Mouse (Mus musculus) hindbrain, embryonic 13.5 days (tissue): Measurements from ENCODE around the gene Casz1. TPM values are rescaled to one million over a fixed set of nuclear protein-coding genes. Genes with fewer than 3 reads are reported as not detected.
A peak's percentile ranks its signal among the peaks of the same experiment; 100 is the strongest.

Source experiments
- ATAC-seq: fragments of 200-750 bp; cut with Nextera tagmentation; 2 replicates; pipeline ENCODE4 v1.8.0; 2017; ENCODE audit warnings: moderate TSS enrichment; ENCODE audit not compliant: low FRiP score
- H3K27ac ChIP-seq: fragments of 300-500 bp; sonication (generic); 2 replicates; pipeline ENCODE4 v1.5.1; 2015; ENCODE audit warnings: inconsistent platforms, mild to moderate bottlenecking, moderate library complexity
- H3K27me3 ChIP-seq: fragments of 300-500 bp; sonication (generic); 2 replicates; pipeline ENCODE4 v1.6.1; 2015; ENCODE audit warnings: mild to moderate bottlenecking, inconsistent platforms
- H3K36me3 ChIP-seq: fragments of 300-500 bp; sonication (generic); 2 replicates; pipeline ENCODE4 v1.6.1; 2015; ENCODE audit warnings: mild to moderate bottlenecking, inconsistent platforms
- H3K4me1 ChIP-seq: fragments of 300-500 bp; sonication (generic); replicated peaks from 2 replicates; pipeline ENCODE4 v1.6.1; 2015; ENCODE audit warnings: inconsistent platforms
- H3K4me2 ChIP-seq: fragments of 300-500 bp; sonication (generic); 2 replicates; pipeline ENCODE4 v1.6.1; 2015; ENCODE audit warnings: inconsistent platforms, mild to moderate bottlenecking, moderate library complexity
- H3K4me3 ChIP-seq: fragments of 300-500 bp; sonication (generic); 2 replicates; pipeline ENCODE4 v1.5.1; 2015; ENCODE audit warnings: mild to moderate bottlenecking, inconsistent platforms
- H3K9ac ChIP-seq: fragments of 300-500 bp; sonication (generic); 2 replicates; pipeline ENCODE4 v1.6.1; 2015; ENCODE audit warnings: mild to moderate bottlenecking, inconsistent platforms
- H3K9me3 ChIP-seq: fragments of 300-500 bp; sonication (generic); 2 replicates; pipeline ENCODE4 v1.6.1; 2016; ENCODE audit warnings: inconsistent platforms
- WGBS: fragments of 180-500 bp; shearing (Covaris S2); methylation state at CpG from one replicate; pipeline ENCODE4 v1.1.7; 2015; 5-methylcytosine and 5-hydroxymethylcytosine counted together
- polyA plus RNA-seq: library from polyadenylated mRNA; unstranded; fragments of >200 nt; fragmentation: Nextera tagmentation; extraction: Ambion mirVana; gene quantifications from 2 replicates; pipeline ENCODE4 v1.2.1, GENCODE M21; 2015

Gene Casz1
- polyA plus RNA-seq, 1 experiment from 2014 or later, result 6.7 TPM

- Histone ChIP-seq H3K4me1 (peaks cover 11% of the 10 kb centered on the region), H3K4me2 (no peak overlapping the region), H3K9me3 (no peaks in the 10 kb centered on the region), H3K27ac (no peak overlapping the region), H3K36me3 (peaks cover 28% of the 10 kb centered on the region), H3K9ac (no peak overlapping the region), H3K4me3 (no peak overlapping the region), H3K27me3 (peaks cover 20% of the 10 kb centered on the region)
- no peak for ATAC-seq
- WGBS, result 74% methylated on average over 12 of the region's 12 CpGs
Observed at GRCm38 (mm10) chr4:148960011-148960410, 155.8 kb downstream of the Casz1 start.

GRCm38 (mm10) chr4:148961081-148961480 lies 156.9 kb downstream of the Casz1 start:
- 92% methylated on average over 19 of the region's 19 CpGs for WGBS
- H3K4me1 ChIP-seq, result peaks cover 8% of the 10 kb centered on the region

GRCm38 (mm10) chr4:148962096-148962495 lies 157.9 kb downstream of the Casz1 start:
- H3K36me3 ChIP-seq, result peaks cover 28% of the 10 kb centered on the region

More at GRCm38 (mm10) chr4:148961081-148961480, 156.9 kb downstream of the Casz1 start:
- H3K36me3 ChIP-seq, result peaks cover 28% of the 10 kb centered on the region
- peaks cover 11% of the 10 kb centered on the region; the same call in 1 of the 2 replicates for H3K27me3 ChIP-seq
- H3K4me2 ChIP-seq, result no peak overlapping the region
- no peak overlapping the region for H3K9ac ChIP-seq
- no peak for ATAC-seq
- no peak overlapping the region for H3K4me3 ChIP-seq
- H3K27ac ChIP-seq, result no peak overlapping the region
- H3K9me3 ChIP-seq, result no peaks in the 10 kb centered on the region

GRCm38 (mm10) chr4:148964541-148965310 lies 160.5 kb downstream of the Casz1 start:
- ATAC-seq, result no peak
- Histone ChIP-seq H3K27ac (no peak overlapping the region), H3K4me3 (no peak overlapping the region), H3K36me3 (peaks cover 28% of the 10 kb centered on the region), H3K4me2 (no peak overlapping the region), H3K9ac (0 out of 2 replicates have a peak overlapping the region, but pooled peaks have one; percentile 24), H3K9me3 (no peaks in the 10 kb centered on the region), H3K27me3 (peaks cover 3% of the 10 kb centered on the region; the same call in 1 of the 2 replicates), H3K4me1 (peaks cover 38% of the 10 kb centered on the region)
- WGBS, result 87% methylated on average over 10 of the region's 10 CpGs

More at GRCm38 (mm10) chr4:148962096-148962495, 157.9 kb downstream of the Casz1 start:
- no peaks in the 10 kb centered on the region for H3K9me3 ChIP-seq
- peaks cover 3% of the 10 kb centered on the region; the same call in 1 of the 2 replicates for H3K27me3 ChIP-seq
- no peak overlapping the region for H3K4me2 ChIP-seq
- WGBS, result 88% methylated on average over 1 of the region's 1 CpGs
- H3K4me3 ChIP-seq, result no peak overlapping the region
- no peak overlapping the region for H3K9ac ChIP-seq
- peaks cover 18% of the 10 kb centered on the region for H3K4me1 ChIP-seq
- ATAC-seq, result no peak
- H3K27ac ChIP-seq, result no peak overlapping the region

- WGBS, result 85% methylated on average over 5 of the region's 5 CpGs
- no peaks in the 10 kb centered on the region for H3K9me3 ChIP-seq
- no peak for ATAC-seq
- H3K4me1 ChIP-seq, result peaks cover 48% of the 10 kb centered on the region
- no peaks in the 10 kb centered on the region for H3K27me3 ChIP-seq
- peaks cover 15% of the 10 kb centered on the region for H3K36me3 ChIP-seq
- no peak overlapping the region for H3K4me2 ChIP-seq
- H3K27ac ChIP-seq, result peak overlapping the region; percentile 30
- H3K4me3 ChIP-seq, result no peak overlapping the region
- H3K9ac ChIP-seq, result no peak overlapping the region
Observed at GRCm38 (mm10) chr4:148966132-148966531, 161.9 kb downstream of the Casz1 start.

- H3K27ac ChIP-seq, result no peak overlapping the region
- H3K9me3 ChIP-seq, result no peaks in the 10 kb centered on the region
- WGBS, result 71% methylated on average over 5 of the region's 5 CpGs
Observed at GRCm38 (mm10) chr4:148968859-148969258, 164.6 kb downstream of the Casz1 start.

GRCm38 (mm10) chr4:148969610-148970009 lies 165.4 kb downstream of the Casz1 start:
- Histone ChIP-seq H3K27ac (no peak overlapping the region), H3K27me3 (no peaks in the 10 kb centered on the region; the same call in 1 of the 2 replicates), H3K4me2 (no peak overlapping the region), H3K4me1 (peaks cover 75% of the 10 kb centered on the region), H3K36me3 (no peaks in the 10 kb centered on the region), H3K4me3 (no peak overlapping the region), H3K9me3 (no peaks in the 10 kb centered on the region), H3K9ac (0 out of 2 replicates have a peak overlapping the region, but pooled peaks have one; percentile 0)
- whole genome bisulfite sequencing, result 81% methylated on average over 5 of the region's 5 CpGs
- no peak for ATAC-seq

More at GRCm38 (mm10) chr4:148968859-148969258, 164.6 kb downstream of the Casz1 start:
- no peak overlapping the region for H3K4me2 ChIP-seq
- H3K27me3 ChIP-seq, result no peaks in the 10 kb centered on the region; the same call in 1 of the 2 replicates
- no peak for ATAC-seq
- no peak overlapping the region for H3K9ac ChIP-seq
- no peaks in the 10 kb centered on the region for H3K36me3 ChIP-seq
- no peak overlapping the region for H3K4me3 ChIP-seq
- H3K4me1 ChIP-seq, result peaks cover 68% of the 10 kb centered on the region

- Histone ChIP-seq H3K9ac (no peak overlapping the region), H3K9me3 (no peaks in the 10 kb centered on the region), H3K4me2 (no peak overlapping the region), H3K36me3 (no peaks in the 10 kb centered on the region), H3K27ac (no peak overlapping the region), H3K27me3 (no peaks in the 10 kb centered on the region; the same call in 1 of the 2 replicates), H3K4me3 (no peak overlapping the region), H3K4me1 (peaks cover 83% of the 10 kb centered on the region)
- WGBS, result 79% methylated on average over 4 of the region's 4 CpGs
- no peak for ATAC-seq
Observed at GRCm38 (mm10) chr4:148970742-148971141, 166.5 kb downstream of the Casz1 start.

- Histone ChIP-seq H3K27me3 (no peaks in the 10 kb centered on the region; the same call in 1 of the 2 replicates), H3K9ac (no peak overlapping the region; the same call in 1 of the 2 replicates), H3K9me3 (no peaks in the 10 kb centered on the region), H3K27ac (no peak overlapping the region), H3K36me3 (no peaks in the 10 kb centered on the region), H3K4me2 (no peak overlapping the region), H3K4me1 (peaks cover 73% of the 10 kb centered on the region), H3K4me3 (no peak overlapping the region)
- ATAC-seq, result no peak
- 61% methylated on average over 3 of the region's 3 CpGs for WGBS
Observed at GRCm38 (mm10) chr4:148971613-148972242, 167.5 kb downstream of the Casz1 start.

GRCm38 (mm10) chr4:148972707-148973106 lies 168.5 kb downstream of the Casz1 start:
- 81% methylated on average over 14 of the region's 14 CpGs for WGBS

GRCm38 (mm10) chr4:148973387-148973786 lies 169.2 kb downstream of the Casz1 start:
- 67% methylated on average over 14 of the region's 14 CpGs for WGBS
- H3K9ac ChIP-seq, result no peak overlapping the region
- H3K27me3 ChIP-seq, result no peaks in the 10 kb centered on the region; the same call in 1 of the 2 replicates
- H3K27ac ChIP-seq, result no peak overlapping the region
- no peaks in the 10 kb centered on the region for H3K36me3 ChIP-seq
- ATAC-seq, result no peak
- peaks cover 61% of the 10 kb centered on the region for H3K4me1 ChIP-seq
- no peak overlapping the region for H3K4me3 ChIP-seq
- no peaks in the 10 kb centered on the region for H3K9me3 ChIP-seq
- H3K4me2 ChIP-seq, result no peak overlapping the region

More at GRCm38 (mm10) chr4:148972707-148973106, 168.5 kb downstream of the Casz1 start:
- H3K27me3 ChIP-seq, result no peaks in the 10 kb centered on the region; the same call in 1 of the 2 replicates
- H3K4me3 ChIP-seq, result no peak overlapping the region
- peaks cover 64% of the 10 kb centered on the region for H3K4me1 ChIP-seq
- H3K27ac ChIP-seq, result no peak overlapping the region
- no peak for ATAC-seq
- no peaks in the 10 kb centered on the region for H3K9me3 ChIP-seq
- H3K9ac ChIP-seq, result no peak overlapping the region
- no peaks in the 10 kb centered on the region for H3K36me3 ChIP-seq
- H3K4me2 ChIP-seq, result no peak overlapping the region

GRCm38 (mm10) chr4:148974833-148975232 lies 170.6 kb downstream of the Casz1 start:
- H3K27ac ChIP-seq, result no peak overlapping the region; the same call in 1 of the 2 replicates
- no peak for ATAC-seq
- peaks cover 66% of the 10 kb centered on the region for H3K4me1 ChIP-seq
- H3K4me3 ChIP-seq, result no peak overlapping the region
- H3K36me3 ChIP-seq, result no peaks in the 10 kb centered on the region
- H3K27me3 ChIP-seq, result no peaks in the 10 kb centered on the region; the same call in 1 of the 2 replicates
- H3K9ac ChIP-seq, result no peak overlapping the region
- no peak overlapping the region for H3K4me2 ChIP-seq
- no peaks in the 10 kb centered on the region for H3K9me3 ChIP-seq
- WGBS, result 48% methylated on average over 7 of the region's 7 CpGs
